Mouse (Mus musculus): ENCODE measurements around the gene Galc.

Galc gene

DNA sequence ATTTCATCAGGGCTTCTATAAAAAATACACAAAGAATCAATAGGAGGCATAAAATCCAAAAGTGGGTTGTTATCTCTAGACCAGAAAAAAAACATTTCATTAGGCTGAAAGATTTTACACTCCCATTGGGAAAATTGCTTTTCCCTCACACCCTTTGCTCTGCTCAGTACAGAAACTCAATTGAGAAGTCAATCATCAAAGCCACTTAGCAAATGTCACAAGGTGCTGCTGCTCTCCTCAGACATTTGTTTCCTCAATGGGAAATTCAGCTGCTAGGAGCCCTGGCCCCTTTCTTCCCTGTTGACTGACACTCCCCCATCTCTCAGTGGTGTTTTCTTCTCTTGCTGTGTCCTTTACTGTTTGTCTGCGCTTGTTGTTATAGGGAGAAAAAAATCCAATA, 79.8 kb downstream of the Galc start:
- no peak for DNase-seq

DNA sequence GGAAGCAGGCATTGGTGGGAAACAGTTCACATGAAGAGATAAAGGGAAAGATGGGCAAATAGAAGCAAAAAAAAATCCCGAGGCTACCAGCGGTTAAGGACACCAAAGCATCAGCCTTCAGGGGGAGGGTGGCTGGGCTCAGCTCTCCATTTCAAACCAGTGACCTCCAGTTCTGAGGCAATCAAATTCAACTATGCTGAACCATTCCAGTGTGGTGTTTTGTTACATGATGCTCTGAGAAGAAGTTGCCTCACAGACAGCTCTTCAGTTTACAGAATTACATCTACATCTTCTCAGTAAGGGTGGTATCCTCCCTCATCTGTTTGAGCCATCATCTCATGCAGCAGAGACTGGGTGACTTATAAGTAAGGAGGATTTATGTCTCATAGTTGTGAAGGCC, 82.6 kb downstream of the Galc start:
- no peak for DNase-seq

DNA sequence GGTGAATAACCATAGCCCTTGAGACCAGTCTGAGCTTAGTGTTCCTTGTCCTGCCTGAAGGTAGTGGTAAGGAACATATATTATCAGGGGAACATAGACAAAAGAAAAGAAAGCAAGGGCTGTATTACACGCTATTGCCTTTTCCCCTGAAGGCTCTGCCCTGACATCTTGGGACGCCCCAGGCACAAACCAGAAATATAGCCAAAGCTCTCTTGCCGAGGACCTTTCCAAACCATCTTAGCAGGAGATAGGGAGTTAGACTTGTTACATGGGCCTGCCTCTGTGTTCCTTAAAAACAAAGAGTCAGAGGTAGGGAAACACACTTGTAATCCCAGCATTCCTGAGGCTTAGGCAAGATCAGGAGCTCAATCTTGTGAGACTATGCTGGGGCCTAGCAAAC, 97.4 kb downstream of the Galc start:
- no peak for DNase-seq

DNA sequence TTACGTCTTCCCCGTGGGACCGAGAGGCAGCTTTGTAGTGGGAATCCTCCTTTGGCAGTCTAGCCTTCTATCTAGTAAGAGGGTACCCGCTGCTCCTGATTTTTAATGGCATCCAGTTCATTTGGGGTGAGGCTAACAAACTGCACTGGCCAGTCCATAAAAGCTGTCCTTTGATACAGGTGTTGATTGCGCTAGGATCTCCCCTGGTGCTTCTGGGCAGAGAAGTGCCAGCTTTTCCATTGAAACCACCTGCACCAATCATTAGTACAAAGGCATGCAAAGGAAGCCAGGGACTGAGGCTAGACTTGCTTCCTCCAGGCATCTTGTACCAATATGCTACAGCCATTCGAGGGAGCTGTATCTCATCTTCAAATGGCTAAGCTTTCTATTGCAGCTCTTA, 98.4 kb downstream of the Galc start:
- DNase-seq = no peak

Data from liver (tissue).